Mouse (Mus musculus) liver, postnatal 0 days (tissue): ENCODE data around the gene Higd2a.

Source experiments
- CTCF ChIP-seq: sonication (generic); IDR thresholded peaks from 2 replicates; pipeline ENCODE4 v1.5.1; 2016; ENCODE audit warnings: antibody characterized with exemption, low read depth
- EP300 ChIP-seq: IDR thresholded peaks from 2 replicates; pipeline ENCODE4 v1.6.1; 2016; ENCODE audit warnings: antibody characterized with exemption, low read depth, mild to moderate bottlenecking

DNA sequence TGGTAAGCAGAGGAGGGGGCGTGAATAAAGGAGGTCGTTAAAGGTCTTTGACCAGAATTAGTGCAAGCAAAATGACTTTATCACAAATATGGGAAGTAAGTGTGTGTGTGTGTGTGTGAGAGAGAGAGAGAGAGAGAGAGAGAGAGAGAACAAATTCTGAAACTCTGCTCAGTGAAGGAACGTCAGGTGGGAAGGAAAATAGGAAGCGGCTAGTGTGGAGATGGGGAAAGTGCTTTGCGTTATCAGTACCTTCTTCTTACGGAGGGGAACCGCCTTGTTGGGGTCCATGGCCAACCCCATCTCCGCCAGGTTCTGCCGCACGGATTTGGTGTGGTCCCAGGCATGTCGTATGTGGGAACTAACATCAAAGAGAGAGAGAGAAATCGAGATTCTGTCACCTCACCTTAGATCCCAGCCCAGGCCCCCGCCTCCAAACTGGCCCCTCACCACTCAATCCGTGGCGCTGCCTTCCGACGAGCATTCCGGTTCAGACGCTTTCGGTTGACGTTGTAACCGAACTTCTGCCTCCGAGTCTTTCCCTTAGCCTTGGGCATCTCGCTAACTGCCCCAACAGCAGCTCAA lies 502 bp upstream of the Higd2a start:
- TF ChIP-seq EP300 (no peak), CTCF (no peak)
